Mouse (Mus musculus) neutrophil, adult 5-6 weeks (primary cell): Measurements from ENCODE around the gene Gm17606. TPM values are rescaled to one million over a fixed set of nuclear protein-coding genes. Genes with fewer than 3 reads are reported as not detected.

ENCODE experiments used
- ATAC-seq: fragments of 151-379, 151-347 bp; 2 replicates; pipeline ENCODE4 v1.8.0; 2017; ENCODE audit warnings: mild to moderate bottlenecking, moderate TSS enrichment; ENCODE audit not compliant: insufficient number of reproducible peaks, poor library complexity, low FRiP score, severe bottlenecking; ENCODE audit errors: extremely low read depth
- total RNA-seq: library from RNA; stranded (forward); fragments of 200-1000 nt; gene quantifications from 2 replicates; pipeline ENCODE4 v1.2.3, GENCODE M21; 2017

The Gm17606 gene
- total RNA-seq, 1 experiment from 2014 or later: not detected

DNA sequence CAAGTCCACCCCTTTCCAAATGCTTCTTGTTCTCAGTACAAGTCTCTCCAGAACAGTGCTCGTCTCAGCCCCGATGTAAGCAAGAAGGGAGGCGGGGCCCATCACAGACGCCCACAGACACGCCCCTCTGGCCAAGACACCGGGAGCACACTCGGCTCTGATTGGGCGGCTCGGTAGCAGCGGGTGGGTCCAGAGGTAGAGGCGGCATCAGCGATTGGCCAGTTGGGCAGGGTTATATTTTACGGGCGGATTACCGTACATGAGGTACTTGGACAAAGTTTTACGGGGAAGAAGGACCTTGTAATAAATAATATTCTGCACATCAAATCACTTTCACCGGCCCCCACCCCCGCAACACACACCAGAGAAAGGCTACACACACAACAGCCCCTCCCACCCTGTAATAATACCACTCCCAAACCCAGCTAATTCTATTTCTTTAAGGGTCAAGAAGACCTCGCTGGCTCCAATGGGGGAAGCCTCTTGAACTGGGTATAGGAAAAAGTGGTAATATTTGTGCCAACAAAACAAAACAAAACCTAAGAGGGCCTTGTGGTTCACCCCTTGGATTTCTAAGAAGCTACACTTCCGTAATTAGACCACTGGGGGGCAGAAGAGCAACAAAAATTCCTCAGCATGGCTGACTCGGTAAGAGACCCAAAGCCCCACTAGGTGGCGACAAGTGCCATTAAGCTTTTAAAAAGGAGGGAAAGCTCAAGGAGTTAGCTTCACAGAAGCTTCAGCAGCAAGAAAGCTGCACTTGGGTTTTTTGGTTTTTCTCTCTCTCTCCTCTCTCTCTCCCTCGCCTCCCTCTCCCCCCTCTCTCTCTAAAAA is 10.1 kb downstream of the Gm17606 start:
- peak; percentile 83 for ATAC-seq

DNA sequence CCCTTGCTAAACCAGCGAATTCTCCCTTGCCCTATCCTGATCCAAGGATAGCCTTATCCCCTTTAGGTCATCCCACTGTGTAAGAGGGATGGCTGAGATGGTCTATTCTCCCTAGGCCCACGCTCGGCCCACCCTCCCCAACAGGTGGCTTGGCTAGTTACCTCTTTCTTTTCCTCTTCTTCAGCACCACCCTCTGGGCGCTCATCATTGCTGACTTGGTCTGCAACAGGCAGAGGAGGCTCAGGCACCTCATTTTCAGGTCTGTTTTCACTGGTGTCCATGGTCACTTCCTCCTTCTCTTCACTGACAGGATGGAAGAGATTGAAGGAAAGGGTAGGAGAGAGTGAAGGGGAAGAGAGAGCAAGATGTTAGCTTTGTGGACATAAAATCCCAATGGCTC is 10.8 kb downstream of the Gm17606 start:
- no peak for ATAC-seq

DNA sequence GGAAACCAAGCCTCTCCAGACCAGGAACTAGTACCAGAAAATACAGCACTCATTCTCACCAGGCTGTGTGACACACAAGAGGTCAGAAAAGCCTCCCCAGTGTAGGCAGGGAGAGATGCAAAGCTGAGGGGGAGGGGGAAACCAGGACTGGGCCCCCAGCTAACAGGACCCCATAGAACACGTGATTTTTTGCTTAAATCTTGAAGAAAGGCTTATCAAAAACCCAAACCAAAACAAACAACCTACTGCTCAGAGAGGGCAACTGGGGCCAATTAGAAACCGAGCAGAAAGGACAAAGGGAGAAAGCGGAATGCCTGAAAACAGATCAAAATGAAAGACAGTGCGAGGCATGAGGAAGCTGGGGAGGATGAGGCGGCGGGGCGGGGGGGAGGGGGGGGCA is 12.0 kb downstream of the Gm17606 start:
- ATAC-seq: no peak

DNA sequence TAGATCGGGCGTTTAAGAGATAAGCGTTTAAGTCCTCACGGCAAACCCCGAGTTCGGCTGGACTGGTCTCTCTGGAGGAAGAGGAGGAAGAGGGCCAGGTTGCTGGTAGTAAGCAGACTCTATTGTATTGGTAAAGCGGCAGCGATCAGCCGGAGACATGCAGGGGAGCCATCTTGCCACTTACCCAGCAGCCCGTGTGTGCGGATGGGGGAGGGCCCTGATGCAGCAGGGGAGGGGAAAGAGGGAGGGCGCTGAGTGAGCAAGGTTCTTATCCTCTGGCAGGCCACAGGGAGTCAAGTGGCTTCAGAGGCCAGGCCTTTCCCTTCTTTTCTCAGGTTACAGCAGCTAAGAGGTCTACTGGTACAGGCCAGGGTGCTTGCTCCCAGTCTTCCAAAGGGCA is 12.7 kb downstream of the Gm17606 start:
- ATAC-seq: peak; percentile 76

DNA sequence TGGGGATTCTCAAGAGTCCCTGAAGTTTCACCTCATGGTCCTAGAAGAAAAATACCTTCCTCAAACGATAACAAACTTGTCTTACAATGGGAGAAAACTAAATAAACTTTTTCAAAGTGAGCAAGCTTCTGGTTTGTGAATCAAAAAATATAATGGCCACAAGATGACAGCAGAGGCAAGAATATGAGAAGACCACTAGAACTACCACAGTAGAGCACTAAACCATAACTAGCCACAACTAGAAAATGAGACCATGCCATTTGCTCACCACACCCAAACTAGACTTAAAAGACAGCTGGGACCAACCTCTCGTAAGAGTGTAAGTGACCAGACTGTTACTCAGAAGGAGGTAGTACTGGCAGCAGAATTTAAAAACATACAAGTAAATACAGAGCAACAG is 19.3 kb downstream of the Gm17606 start:
- ATAC-seq: no peak

GRCm38 (mm10) chr14:54664477-54665222 is 23.9 kb downstream of the Gm17606 start:
- ATAC-seq: no peak

- ATAC-seq: no peak
Observed at GRCm38 (mm10) chr14:54669381-54669780, 28.6 kb downstream of the Gm17606 start.

- no peak for ATAC-seq
Observed at GRCm38 (mm10) chr14:54674317-54674716, 33.6 kb downstream of the Gm17606 start.

DNA sequence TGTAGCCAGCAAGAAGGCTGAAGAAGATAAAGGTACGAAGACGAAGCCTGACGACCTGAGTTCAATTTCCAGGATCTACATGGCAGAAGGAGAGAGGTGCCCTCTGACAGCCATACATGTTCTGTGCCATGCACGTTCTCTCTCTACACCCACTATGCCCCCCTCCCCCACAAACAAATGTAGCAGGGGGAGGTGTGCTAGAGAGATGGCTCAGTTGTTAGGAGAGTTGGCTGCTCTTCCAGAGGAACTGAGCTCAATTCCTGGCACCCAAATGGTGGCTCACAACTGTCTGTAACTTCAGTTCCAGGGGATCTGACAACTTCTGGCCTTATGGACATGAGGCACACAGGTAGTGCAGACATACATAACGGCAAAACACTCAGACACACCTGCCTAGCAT is 35.5 kb downstream of the Gm17606 start:
- ATAC-seq: no peak

DNA sequence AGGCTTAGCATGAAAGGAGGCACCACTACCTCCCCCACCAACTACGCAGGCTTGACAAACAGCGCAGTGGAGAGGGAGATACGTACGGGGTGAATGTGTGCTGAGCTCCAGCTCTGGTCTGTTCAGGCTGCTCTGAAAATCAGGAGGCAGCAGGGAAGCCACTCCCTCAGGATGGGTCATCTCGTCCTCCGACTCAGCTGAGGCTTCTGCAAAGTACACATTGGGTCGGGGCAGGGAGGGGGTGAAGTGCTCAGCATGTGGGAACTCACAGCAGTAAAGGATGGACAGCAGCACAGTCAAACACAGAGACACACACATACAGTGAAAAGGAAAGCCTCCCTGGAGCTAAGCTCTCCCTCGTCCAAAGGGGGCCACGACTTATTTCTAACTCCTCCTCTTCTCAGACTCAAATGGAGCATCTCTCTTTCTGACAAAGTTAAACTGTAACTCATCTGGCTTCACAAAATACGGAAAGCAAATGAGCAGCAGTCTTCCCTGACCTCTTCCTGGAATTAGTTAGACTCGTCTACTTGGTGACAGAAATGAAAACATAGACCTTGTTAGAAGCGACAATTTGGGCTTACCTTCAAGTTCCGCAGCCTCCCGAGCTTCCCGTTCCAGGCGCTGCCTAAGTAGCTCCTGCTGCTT is 38.0 kb downstream of the Gm17606 start:
- ATAC-seq: no peak

- no peak for ATAC-seq
Observed at GRCm38 (mm10) chr14:54682396-54682795, 41.6 kb downstream of the Gm17606 start.

GRCm38 (mm10) chr14:54685471-54685870 is 44.7 kb downstream of the Gm17606 start:
- no peak for ATAC-seq

- peak; percentile 34; the same call in 1 of the 2 replicates for ATAC-seq
Observed at GRCm38 (mm10) chr14:54686063-54686521, 45.3 kb downstream of the Gm17606 start, which contains the start of gene 1700123O20Rik. TSS of gene 1700123O20Rik (plus strand) at chr14:54686216.

- peak; percentile 92 for ATAC-seq
Observed at GRCm38 (mm10) chr14:54686522-54687143, 45.9 kb downstream of the Gm17606 start, which contains the start of gene Acin1. TSS of gene Acin1 (minus strand) at chr14:54686931.

DNA sequence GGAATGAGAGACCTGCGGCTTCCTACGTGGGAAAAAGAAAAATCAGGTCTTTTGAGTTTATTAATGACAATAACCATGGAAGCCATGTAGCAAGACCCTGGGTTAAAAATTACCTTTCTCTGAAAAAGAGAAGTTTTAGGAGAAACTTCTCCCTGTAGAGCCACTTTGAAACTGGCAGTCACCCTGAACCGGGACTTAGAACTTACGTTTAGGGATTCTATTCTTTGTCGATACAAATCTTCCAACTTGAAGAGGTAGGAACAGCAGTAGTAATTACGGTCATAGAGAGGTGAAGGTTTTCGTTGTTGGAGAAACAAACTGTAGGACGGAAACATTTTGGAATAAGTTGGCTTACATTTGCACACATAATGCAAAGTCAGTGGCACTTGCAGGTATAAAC is 46.5 kb downstream of the Gm17606 start:
- no peak for ATAC-seq

- no peak for ATAC-seq
Observed at GRCm38 (mm10) chr14:54695042-54695441, 54.3 kb downstream of the Gm17606 start.

GRCm38 (mm10) chr14:54696752-54697151 is 56.0 kb downstream of the Gm17606 start:
- no peak for ATAC-seq
